Mouse (Mus musculus): ENCODE measurements around the gene Uts2. TPM values are rescaled to one million over a fixed set of nuclear protein-coding genes. Genes with fewer than 3 reads are reported as not detected.

Uts2 gene
- not detected for total RNA-seq (2023)

GRCm38 (mm10) chr4:150996797-150997196, at the start of gene Uts2:
Uts2 (plus strand) TSS chr4:150997097.

DNA sequence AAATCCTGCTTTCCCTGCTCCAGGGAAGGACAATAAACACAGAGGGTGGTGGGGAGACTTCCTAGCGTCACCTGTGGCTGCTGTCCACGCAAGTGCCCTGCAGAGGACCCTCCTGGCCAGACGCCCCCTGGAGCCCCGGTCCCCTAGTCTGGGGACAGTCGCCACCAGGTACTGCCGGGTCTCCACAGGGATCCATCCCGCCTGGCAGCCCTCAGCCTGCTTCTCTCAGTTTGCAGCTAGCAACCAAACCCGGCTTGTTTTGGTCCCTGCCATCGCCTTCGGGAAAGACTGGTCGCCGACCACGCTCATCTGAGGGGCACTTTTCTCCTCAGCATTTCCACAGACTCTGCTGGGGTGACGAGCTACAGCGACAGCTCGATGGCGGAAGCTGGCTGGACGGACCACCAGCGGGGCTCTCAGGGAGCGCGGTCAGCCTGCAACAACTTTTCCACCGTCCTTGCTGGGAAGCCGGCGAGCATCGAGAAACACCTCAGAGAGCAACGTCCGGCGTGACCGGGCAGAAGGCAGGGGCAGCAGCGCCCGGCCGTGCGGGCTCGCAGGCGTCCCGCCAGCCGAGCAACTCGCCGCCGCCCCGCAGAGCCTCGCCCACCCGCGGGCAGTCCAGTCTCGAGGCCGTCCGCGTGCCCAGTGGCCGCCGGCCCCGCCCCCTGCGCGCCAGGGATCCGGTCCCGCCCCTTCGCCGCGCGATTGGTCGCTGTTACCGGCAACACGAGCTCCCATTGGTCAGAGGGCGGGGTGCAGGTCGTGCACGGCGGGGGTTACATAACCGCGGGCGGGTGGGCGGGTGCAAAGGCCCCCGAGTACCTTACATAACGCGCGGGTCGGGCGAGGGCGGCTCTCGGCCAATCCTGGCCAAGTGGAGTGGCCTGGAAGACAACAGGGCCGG, 47.4 kb downstream of the Uts2 start, which contains the start of gene Per3:
Per3 (minus strand) TSS at position 629 of the 907 bp plus-strand sequence.

Other genes with a start within 250 kb of the Uts2 start
- gene Errfi1, start 143.2 kb upstream of the Uts2 start, total RNA-seq (2023) = 1 to 10 TPM; 4.0 to 7.1 TPM
- 10 to 100 TPM; 67.8 to 80.1 TPM for gene Park7, start 82.7 kb upstream of the Uts2 start, total RNA-seq (2023)
- gene Tnfrsf9, start 82.5 kb upstream of the Uts2 start, total RNA-seq (2023) = not detected
- gene Per3, start 47.6 kb downstream of the Uts2 start, total RNA-seq (2023) = 1 to 10 TPM; 2.6 to 2.8 TPM
- gene Vamp3, start 60.9 kb downstream of the Uts2 start, total RNA-seq (2023) = 100 to 1,000 TPM; 132 to 133 TPM
- gene Gm13090, start 92.5 kb downstream of the Uts2 start, total RNA-seq (2023) = not detected

Measured in neutrophil, adult 59 days (primary cell).